ENCODE assay signal across 36 mouse cellular contexts in genomic region chr4:150622641-150623040, GRCm38 (mm10). TPM values are rescaled to one million over a fixed set of nuclear protein-coding genes. Genes with fewer than 3 reads are reported as not detected.
"Had no signal": no experiment of that assay in that cellular context is flagged by ENCODE, and none has a peak within 500 bp of the region (broad histone marks: within the 10 kb centered on the region; RNA-seq: fewer than 3 reads in every experiment).

No protein-coding gene starts in this region.

- H3K9me3 ChIP-seq: limb, embryonic 10.5 days; limb, embryonic 12.5 days; limb, embryonic 13.5 days; limb, embryonic 15.5 days; liver, embryonic 12.5 days; liver, embryonic 13.5 days; liver, embryonic 15.5 days; lung, embryonic 15.5 days; megakaryocyte, embryonic 14.5 days; midbrain, embryonic 10.5 days; midbrain, embryonic 12.5 days; midbrain, embryonic 13.5 days; midbrain, embryonic 15.5 days; neural tube, embryonic 12.5 days; neural tube, embryonic 13.5 days had no signal

- H3K4me3 ChIP-seq: limb, embryonic 10.5 days; limb, embryonic 12.5 days; limb, embryonic 13.5 days; limb, embryonic 15.5 days; liver, embryonic 12.5 days; liver, embryonic 13.5 days; liver, embryonic 15.5 days; lung, embryonic 15.5 days; megakaryocyte, embryonic 14.5 days; midbrain, embryonic 10.5 days; midbrain, embryonic 12.5 days; midbrain, embryonic 13.5 days; midbrain, embryonic 15.5 days; myocyte; neural tube, embryonic 12.5 days; neural tube, embryonic 13.5 days had no signal

- H3K27me3 ChIP-seq: limb, embryonic 12.5 days; limb, embryonic 13.5 days; limb, embryonic 15.5 days; liver, embryonic 12.5 days; liver, embryonic 13.5 days; liver, embryonic 15.5 days; lung, embryonic 15.5 days; midbrain, embryonic 12.5 days; midbrain, embryonic 13.5 days; midbrain, embryonic 15.5 days; neural tube, embryonic 12.5 days; neural tube, embryonic 13.5 days had no signal

- H3K27ac ChIP-seq: limb, embryonic 10.5 days; limb, embryonic 12.5 days; limb, embryonic 13.5 days; limb, embryonic 15.5 days; liver, embryonic 12.5 days; liver, embryonic 13.5 days; liver, embryonic 14.5 days; liver, embryonic 15.5 days; macrophage; midbrain, embryonic 10.5 days; midbrain, embryonic 12.5 days; midbrain, embryonic 13.5 days; midbrain, embryonic 15.5 days; neural tube, embryonic 12.5 days; neural tube, embryonic 13.5 days had no signal

- H3K9ac ChIP-seq: limb, embryonic 12.5 days; limb, embryonic 13.5 days; limb, embryonic 15.5 days; liver, embryonic 12.5 days; liver, embryonic 13.5 days; liver, embryonic 14.5 days; liver, embryonic 15.5 days; liver, postnatal 0 days; lung, embryonic 15.5 days; midbrain, embryonic 12.5 days; midbrain, embryonic 13.5 days; midbrain, embryonic 15.5 days; neural tube, embryonic 12.5 days; neural tube, embryonic 13.5 days had no signal

- H3K4me1 ChIP-seq: limb, embryonic 12.5 days; limb, embryonic 15.5 days; midbrain, embryonic 12.5 days; midbrain, embryonic 15.5 days had no signal

- DNase-seq: left cerebral cortex, postnatal 4 days; liver; liver, embryonic 13.5 days; liver, postnatal 0 days; lung, adult 18-20 months; lung, adult 2 months; lung, postnatal 10 days; lung, postnatal 14 days; lung, postnatal 4 days; midbrain, embryonic 14.5 days had no signal

- H3K4me2 ChIP-seq: limb, embryonic 12.5 days; limb, embryonic 13.5 days; limb, embryonic 15.5 days; liver, embryonic 11.5 days; liver, embryonic 12.5 days; liver, embryonic 13.5 days; liver, embryonic 15.5 days; lung, embryonic 15.5 days; midbrain, embryonic 11.5 days; midbrain, embryonic 12.5 days; midbrain, embryonic 13.5 days; midbrain, embryonic 15.5 days; neural tube, embryonic 12.5 days; neural tube, embryonic 13.5 days had no signal

- ATAC-seq: liver, embryonic 12.5 days; liver, postnatal 0 days; midbrain, embryonic 13.5 days; midbrain, embryonic 15.5 days; midbrain, embryonic 16.5 days had no signal

RNA-seq across cellular contexts. Expression of gene Slc45a1, which starts 29.3 kb away (rescaled TPM):
- total RNA-seq: liver, adult 2 months; megakaryocyte progenitor cell, adult 5-6 weeks; megakaryocyte, adult 5-6 weeks; megakaryocyte-erythroid progenitor cell, adult 5-6 weeks; monocyte, adult 5-6 weeks had no signal
- polyA plus RNA-seq: liver, adult 2 months; liver, embryonic 12.5 days; liver, embryonic 13.5 days; liver, embryonic 14.5 days; liver, embryonic 15.5 days; liver, embryonic 16.5 days; liver, postnatal 0 days; lung, adult 2 months; macrophage; myocyte had no signal
